Mouse (Mus musculus): ENCODE measurements around the gene Ppp2r3a.

DNA sequence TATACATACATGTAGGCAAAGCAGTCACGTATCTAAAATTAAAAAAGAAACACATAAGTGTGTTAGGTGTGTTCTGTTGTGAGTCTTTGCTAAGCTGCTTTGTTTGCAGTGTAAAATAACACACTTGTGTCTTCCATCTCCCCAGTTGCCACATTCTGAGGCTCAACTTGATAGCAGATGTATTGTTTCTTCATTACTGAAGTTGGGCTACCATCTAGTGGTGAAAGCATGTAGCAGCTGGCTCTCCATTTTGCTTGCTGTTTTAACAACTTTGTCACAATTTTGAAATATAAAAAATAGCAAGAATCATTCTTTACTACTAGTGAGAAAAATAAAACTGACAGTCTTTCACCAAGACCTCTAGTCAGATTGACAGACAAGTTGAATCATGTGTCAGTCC is 92.2 kb downstream of the Ppp2r3a start:
- TF ChIP-seq CTCF (IDR thresholded peaks at IDR 0.05; ENCODE audit: low read depth, low read length) = no peak
- TF ChIP-seq POLR2A (IDR thresholded peaks at IDR 0.05; ENCODE audit: insufficient read depth, low read length) = no peak

All from ES-Bruce4 (cell line).